Mouse (Mus musculus): Measurements from ENCODE around the gene Wfikkn1.

- TF ChIP-seq SRF (IDR thresholded peaks at IDR 0.05; ENCODE audit: control insufficient read depth, insufficient read length, low read depth) = no peak
- no peak for TF ChIP-seq POLR2A (IDR thresholded peaks at IDR 0.05; ENCODE audit: insufficient read length, low read depth)
- TF ChIP-seq E2F4 (IDR thresholded peaks at IDR 0.05; ENCODE audit: insufficient read depth) = no peak
- no peak for TF ChIP-seq MAX (IDR thresholded peaks at IDR 0.05; ENCODE audit: low read depth)
- no peak for TF ChIP-seq POLR2AphosphoS2 (IDR thresholded peaks at IDR 0.05; ENCODE audit: insufficient read length, low read depth)
- no peak for TF ChIP-seq TCF3 (IDR thresholded peaks at IDR 0.05; ENCODE audit: insufficient read length, low read depth)
- TF ChIP-seq MYOG (IDR thresholded peaks at IDR 0.05; ENCODE audit: control insufficient read depth in 1 of 3, insufficient read depth in 1 of 3, insufficient read length in 2 of 3, low read depth in 2 of 3) = no peak
- no peak for TF ChIP-seq TCF12 (IDR thresholded peaks at IDR 0.05; ENCODE audit: insufficient read depth, poor library complexity, severe bottlenecking)
- TF ChIP-seq REST (IDR thresholded peaks at IDR 0.05; ENCODE audit: insufficient read depth, insufficient read length) = no peak
- TF ChIP-seq USF1 (IDR thresholded peaks at IDR 0.05; ENCODE audit: low read depth) = no peak
Measured at GRCm38 (mm10) chr17:25835301-25835700, 45.4 kb downstream of the Wfikkn1 start.

Measured in myocyte (in vitro differentiated cells).